Mouse (Mus musculus): Measurements from ENCODE around the gene Mpg.
A peak's percentile ranks its signal among the peaks of the same experiment; 100 is the strongest.
"Not testable (repeated sequence)": the region's sequence is repeated elsewhere in the genome, so short reads cannot be mapped to it uniquely, and the experiment has no call there.

The Mpg gene

DNA sequence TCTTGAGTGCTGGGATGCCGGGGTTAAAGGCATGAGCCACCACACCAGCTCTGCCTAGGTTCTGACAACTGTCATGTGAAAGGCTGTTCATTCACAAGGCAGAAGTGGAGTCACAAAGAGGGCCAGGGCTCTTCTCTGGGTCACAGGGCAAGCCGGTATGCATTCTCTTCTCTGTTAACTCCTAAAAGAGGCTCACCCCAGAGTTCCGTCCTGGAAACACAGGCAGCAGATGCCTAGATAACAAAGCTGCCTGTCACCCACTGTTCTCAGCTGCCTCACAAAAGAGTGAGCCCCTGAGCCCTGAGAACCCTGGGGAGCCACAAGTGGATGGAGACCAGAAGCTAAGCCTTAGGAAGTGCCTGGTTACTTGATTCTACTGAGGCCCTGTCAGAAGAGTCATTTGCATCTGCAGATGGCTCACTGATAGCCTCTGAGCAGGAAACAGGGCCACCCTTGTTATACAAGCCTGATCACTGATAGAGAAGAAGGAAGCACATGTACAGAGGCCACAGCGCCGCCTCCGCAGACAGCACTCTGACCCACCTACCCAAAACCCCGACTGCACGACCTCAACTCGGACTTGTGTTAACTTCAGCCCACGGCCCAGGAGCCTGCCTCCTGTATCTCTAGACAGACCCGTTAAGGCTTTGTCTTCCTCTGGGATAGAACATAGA is 30.3 kb upstream of the Mpg start:
- peak; percentile 40 for DNase-seq (ENCODE audit: low read depth, low spot score)
- Histone ChIP-seq H3K36me3 (ENCODE audit: control insufficient read depth, insufficient read depth, low read length, poor library complexity, severe bottlenecking) (no peaks in the 10 kb centered on the region), H3K27me3 (ENCODE audit: control insufficient read depth, insufficient read depth, low read length, poor library complexity, severe bottlenecking) (no peaks in the 10 kb centered on the region)

DNA sequence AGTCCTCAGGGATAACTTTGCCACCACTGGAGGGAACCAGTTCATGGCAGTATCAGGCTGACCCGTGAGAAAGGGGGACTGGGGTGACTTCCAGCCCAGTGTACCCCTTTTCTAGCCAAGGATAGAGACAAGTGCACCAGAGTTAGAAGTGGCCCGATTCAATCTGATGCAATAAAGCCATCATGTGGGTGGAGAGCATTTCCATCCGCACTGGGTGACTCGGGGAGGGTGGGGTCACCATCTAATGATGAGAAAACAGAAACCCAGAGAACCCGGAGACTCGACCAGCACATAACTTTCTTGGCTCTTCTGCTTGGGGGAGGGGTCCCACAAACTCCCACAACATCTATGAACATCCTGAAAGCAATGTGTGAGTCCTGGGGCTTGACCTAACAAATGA is 29.6 kb upstream of the Mpg start:
- Histone ChIP-seq H3K36me3 (ENCODE audit: control insufficient read depth, insufficient read depth, low read length, poor library complexity, severe bottlenecking) (no peaks in the 10 kb centered on the region), H3K27me3 (ENCODE audit: control insufficient read depth, insufficient read depth, low read length, poor library complexity, severe bottlenecking) (no peaks in the 10 kb centered on the region)
- DNase-seq (ENCODE audit: low read depth, low spot score) = no peak

DNA sequence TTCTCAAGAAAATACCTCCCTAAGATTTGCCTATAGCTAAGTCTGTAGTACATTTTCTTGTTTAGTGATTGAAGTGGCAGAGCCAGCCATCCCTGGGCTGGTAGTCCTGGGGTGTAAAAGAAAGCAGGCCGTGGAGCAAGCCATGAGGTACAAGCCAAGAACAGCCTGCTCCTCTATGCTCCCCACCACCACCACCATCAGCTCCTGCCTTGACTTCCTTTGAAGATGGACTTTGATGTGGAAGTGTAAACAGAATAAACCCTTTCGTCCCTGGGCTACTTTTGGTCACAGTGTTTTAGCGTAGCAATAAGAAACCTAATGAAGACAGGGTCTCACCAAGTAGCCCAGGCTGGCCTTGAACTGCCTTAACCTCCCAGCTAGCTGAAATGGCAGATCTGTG is 28.5 kb upstream of the Mpg start:
- Histone ChIP-seq H3K27me3 (ENCODE audit: control insufficient read depth, insufficient read depth, low read length, poor library complexity, severe bottlenecking) (no peaks in the 10 kb centered on the region), H3K36me3 (ENCODE audit: control insufficient read depth, insufficient read depth, low read length, poor library complexity, severe bottlenecking) (no peaks in the 10 kb centered on the region)
- DNase-seq (ENCODE audit: low read depth, low spot score) = no peak

DNA sequence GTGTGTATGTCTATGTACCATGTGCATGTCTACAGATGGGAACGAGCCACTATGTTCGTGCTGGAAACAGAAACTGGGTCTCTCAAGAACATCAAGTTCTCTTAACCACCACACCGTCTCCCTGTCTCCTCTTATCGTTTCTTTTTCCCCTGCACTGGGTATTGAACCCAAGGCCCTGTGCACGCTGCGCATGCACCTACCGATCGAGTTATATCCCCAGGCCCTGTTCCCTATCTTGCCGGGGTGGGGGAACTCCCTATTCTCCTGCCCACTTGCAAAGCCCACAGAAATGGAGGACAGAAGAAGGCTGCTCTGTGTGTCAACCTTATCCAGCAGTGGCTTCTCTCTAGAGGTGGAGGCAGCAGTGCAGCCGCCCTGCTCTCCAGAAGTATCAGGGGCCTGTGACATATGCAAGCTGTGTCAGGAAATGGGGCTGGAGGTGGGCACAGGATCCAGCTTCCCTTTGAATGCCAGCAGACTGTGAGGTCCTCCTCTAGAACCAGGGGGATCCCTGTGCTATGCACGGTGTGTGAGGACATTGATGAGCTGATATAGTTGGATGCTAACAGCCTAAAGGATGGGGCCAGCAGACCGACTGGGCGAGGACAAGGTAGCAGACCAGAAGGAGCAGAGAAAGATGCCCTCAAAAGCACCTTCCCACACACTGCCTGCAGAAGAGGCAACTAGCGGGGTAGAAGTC is 27.9 kb upstream of the Mpg start:
- H3K36me3 ChIP-seq (ENCODE audit: control insufficient read depth, insufficient read depth, low read length, poor library complexity, severe bottlenecking) = no peaks in the 10 kb centered on the region
- no peaks in the 10 kb centered on the region for H3K27me3 ChIP-seq (ENCODE audit: control insufficient read depth, insufficient read depth, low read length, poor library complexity, severe bottlenecking)
- no peak for DNase-seq (ENCODE audit: low read depth, low spot score)

DNA sequence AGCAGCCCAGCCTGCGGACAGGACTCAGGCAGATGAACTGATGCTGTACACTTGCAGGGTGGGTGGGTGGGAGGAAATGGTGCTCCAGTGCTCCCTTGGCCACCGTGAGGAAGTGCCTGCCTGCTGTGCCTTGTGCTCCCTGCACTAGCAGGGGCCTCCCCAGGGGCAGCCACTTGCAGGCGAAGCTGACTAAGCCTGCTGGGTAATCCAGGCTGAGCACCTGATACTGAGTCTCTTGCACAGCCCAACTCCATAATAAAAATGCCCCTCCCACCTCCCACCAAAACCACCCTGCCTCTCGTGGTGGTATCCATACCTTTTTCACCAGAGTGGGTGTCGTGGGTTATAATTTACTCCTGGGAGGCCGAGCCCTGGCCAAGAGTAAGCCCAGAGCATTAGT is 27.1 kb upstream of the Mpg start:
- Histone ChIP-seq H3K36me3 (ENCODE audit: control insufficient read depth, insufficient read depth, low read length, poor library complexity, severe bottlenecking) (no peaks in the 10 kb centered on the region), H3K27me3 (ENCODE audit: control insufficient read depth, insufficient read depth, low read length, poor library complexity, severe bottlenecking) (no peaks in the 10 kb centered on the region)
- DNase-seq (ENCODE audit: low read depth, low spot score) = no peak

DNA sequence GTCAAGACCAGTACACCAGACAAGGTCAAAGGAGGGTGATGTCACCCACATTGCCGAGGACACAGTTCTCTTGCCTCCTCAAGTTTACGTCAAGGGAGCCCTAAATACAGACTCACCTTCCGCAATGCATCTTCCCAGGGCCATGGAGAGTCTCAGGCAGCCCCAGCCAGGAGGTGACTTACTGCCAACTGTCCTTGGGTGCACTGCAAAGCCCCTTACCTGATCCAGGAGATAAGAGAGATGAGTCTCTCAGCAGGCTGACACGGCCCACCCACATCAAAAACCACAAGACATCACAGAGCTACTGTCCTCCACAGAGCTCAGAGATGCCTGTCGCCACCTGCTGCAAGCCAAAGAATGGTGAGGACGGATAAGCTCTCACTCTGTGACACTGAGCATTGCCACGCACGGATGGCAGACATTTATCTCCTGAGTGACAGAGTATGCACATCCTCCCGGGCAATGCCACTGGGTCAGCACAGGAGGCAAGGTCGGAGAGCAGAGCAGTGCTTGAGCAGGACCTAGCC is 26.2 kb upstream of the Mpg start, which contains the start of gene Il9r:
TSS of gene Il9r (minus strand) at position 205 of the 527 bp plus-strand sequence.
- H3K27me3 ChIP-seq (ENCODE audit: control insufficient read depth, insufficient read depth, low read length, poor library complexity, severe bottlenecking) = no peaks in the 10 kb centered on the region
- DNase-seq (ENCODE audit: low read depth, low spot score) = peak; percentile 33

DNA sequence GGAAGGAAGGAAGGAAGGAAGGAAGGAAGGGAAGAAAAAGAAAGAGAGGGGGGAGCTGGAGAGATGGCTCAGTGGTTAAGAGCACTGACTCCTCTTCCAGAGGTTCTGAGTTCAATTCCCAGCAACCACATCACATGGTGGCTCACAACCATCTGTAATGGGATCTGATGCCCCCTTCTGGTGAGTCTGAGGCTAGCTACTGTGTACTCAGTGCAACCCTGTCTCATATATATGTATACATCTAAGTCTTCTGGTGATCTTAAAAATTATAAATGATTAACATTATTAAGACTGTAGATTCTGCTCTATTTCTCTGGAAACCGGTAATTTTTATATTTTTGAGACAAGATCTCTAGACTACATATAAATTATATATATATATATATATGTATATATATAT is 25.3 kb upstream of the Mpg start:
- peak; percentile 31 for DNase-seq (ENCODE audit: low read depth, low spot score)
- not testable (repeated sequence) for H3K36me3 ChIP-seq (ENCODE audit: control insufficient read depth, insufficient read depth, low read length, poor library complexity, severe bottlenecking); H3K27me3 ChIP-seq (ENCODE audit: control insufficient read depth, insufficient read depth, low read length, poor library complexity, severe bottlenecking)

More for the DNA sequence above, 26.2 kb upstream of the Mpg start, which contains the start of gene Il9r:
- H3K36me3 ChIP-seq (ENCODE audit: control insufficient read depth, insufficient read depth, low read length, poor library complexity, severe bottlenecking) = no peaks in the 10 kb centered on the region

DNA sequence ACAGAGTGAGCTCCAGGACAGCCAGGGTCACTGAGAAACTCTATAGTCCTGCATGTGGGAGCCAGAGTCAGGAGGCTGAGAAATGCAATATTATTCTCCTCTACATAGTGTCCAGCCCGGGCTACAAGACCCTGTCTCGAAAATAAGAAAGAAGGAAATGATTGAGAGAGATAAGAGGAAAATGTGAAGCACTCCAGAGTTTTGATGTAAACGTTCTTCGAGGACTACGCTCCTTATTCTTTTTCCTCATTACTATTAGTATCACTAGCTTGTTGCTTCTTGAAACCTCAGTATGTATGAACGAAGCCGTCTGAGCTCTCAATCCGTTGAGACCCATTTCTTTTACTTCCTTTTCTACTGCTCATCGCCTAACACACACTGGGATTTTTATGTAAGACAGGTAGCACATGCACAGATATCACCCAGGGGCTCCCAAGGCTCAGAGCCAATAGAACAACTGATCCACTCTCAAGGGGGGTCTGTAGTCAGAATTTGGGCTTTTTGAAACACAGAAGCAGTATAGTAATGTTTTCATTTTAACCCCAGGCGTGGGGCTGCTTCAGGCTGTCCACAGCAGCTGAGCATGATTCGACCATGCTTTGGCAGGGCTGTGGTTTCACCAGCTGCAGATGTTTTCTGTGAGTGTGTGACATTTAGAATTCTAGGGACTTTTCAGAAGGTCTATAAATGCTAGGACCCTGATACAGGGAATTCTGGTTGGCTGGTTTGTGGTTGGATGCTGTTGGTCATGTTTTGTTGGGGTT is 24.2 kb upstream of the Mpg start:
- H3K27me3 ChIP-seq (ENCODE audit: control insufficient read depth, insufficient read depth, low read length, poor library complexity, severe bottlenecking) = no peaks in the 10 kb centered on the region
- H3K36me3 ChIP-seq (ENCODE audit: control insufficient read depth, insufficient read depth, low read length, poor library complexity, severe bottlenecking) = no peaks in the 10 kb centered on the region
- peak; percentile 27 for DNase-seq (ENCODE audit: low read depth, low spot score)

DNA sequence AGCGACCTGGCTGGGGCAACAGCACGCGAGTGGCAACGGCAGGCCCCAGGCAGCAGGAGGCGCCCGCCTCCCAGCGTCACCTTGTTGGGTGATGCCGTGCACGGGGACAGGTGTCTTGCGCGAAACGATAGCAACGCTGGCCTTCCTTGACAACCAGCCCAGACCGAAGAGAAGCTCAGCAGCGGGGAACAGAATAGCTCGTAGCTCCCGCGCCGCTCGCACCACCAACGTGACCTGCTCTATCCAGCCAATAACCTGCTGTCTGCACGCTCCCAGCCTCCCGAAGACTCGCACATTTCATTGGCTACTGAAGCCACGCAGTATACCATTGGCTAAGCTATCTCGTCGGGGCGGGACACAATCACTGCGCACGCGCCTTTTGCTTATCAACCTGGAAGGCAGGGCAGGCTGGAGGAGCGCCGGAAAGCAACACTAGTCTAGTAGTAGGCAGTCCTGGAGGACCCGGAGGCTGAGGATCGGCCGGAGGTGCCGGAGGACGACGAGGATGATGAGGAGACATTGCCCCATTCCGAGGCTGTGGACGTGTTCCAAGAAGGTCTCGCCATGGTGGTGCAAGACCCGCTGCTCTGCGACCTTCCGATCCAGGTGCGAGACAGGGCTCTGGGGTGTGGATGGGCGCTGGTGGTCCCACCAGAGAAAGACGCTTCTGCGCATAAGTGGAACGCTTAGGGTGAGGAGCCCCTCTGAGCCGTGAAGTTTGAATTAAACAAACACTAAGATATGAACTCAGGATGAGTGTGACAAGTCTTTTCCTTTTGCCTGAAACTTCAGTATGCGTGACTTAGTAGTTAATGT is 21.0 kb upstream of the Mpg start, which contains the start of gene Snrnp25:
TSS of gene Snrnp25 (plus strand) at position 358 of the 816 bp plus-strand sequence.
- DNase-seq (ENCODE audit: low read depth, low spot score) = peak; percentile 98
- Histone ChIP-seq H3K36me3 (ENCODE audit: control insufficient read depth, insufficient read depth, low read length, poor library complexity, severe bottlenecking) (peaks cover 2% of the 10 kb centered on the region; the same call in 1 of the 2 replicates), H3K27me3 (ENCODE audit: control insufficient read depth, insufficient read depth, low read length, poor library complexity, severe bottlenecking) (no peaks in the 10 kb centered on the region)

DNA sequence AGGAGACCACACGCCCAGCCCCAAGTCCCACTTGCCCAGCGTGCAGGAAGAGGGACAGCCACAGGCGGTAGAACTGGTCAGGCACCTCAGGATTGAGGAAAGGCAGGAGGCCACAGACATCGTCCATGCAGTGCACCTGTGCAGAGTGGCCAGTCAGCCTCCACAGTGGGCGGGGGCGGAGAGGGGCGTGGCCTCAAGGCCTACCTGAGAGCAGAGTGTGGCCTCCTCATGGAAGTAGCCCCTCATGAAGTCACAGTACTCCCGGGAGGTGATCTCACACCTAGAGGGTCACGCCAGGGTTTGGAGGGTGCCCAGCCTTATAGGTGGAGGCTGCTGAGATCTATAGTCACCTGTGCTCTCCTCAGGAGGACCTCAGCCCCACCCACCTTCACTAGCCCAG is 15.7 kb upstream of the Mpg start:
- Histone ChIP-seq H3K27me3 (ENCODE audit: control insufficient read depth, insufficient read depth, low read length, poor library complexity, severe bottlenecking) (no peaks in the 10 kb centered on the region), H3K36me3 (ENCODE audit: control insufficient read depth, insufficient read depth, low read length, poor library complexity, severe bottlenecking) (peaks cover 2% of the 10 kb centered on the region; the same call in 1 of the 2 replicates)
- no peak for DNase-seq (ENCODE audit: low read depth, low spot score)

DNA sequence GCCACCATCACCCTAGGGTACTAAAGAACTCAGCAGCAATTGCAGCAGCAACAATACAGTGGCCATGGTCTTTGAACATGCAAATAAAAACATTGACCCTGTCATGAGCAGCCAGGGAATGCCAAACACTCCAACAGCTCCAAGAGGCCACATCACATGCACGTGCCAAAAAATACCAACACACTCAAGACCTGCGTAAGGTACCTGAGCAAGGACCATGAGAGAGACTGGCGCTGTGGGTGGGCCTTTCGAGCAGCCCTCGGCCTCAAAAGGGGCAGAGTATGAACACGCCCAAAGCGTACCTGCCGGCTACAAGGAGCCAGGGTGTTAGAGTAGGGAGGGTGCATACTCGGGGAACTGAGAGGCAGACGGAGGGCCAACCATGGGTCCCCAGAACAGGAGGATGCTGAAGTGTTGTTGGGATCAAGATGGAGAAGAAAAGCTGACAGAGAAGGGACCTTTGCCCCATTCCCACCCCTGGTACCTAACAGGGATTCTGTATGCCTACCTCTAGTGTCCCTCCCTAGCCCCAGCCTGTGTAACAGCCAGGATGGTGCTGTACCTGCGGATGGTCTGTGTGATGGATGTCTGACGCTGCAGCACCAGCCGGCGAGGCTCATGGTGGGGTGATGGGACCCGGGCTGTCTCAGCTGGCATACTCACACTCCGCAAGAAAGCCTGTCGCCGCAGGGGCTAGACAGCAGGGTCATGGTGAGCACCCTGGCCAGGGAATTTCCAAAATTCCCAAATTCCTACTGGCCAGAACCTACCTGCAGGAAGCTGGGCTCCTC is 10.7 kb upstream of the Mpg start:
- DNase-seq (ENCODE audit: low read depth, low spot score) = no peak

DNA sequence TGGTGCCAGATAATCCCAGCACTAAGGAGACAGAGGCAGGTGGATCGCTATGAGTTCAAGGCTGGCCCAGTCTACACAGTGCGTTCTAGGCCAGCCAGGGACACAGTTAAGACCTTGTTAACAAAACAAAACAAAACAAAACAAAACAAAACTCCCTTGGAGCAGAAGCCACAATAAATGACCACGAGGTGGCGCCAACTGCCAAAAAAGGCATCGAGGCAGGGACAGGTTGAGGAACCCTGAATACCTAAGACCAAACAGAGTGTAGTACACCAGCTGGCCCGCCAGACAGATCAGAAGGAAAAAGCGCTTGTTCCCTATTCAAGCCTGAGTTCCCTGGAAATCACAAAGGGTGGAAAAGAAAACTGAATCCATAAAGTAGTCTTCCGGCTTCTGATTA is 9.5 kb upstream of the Mpg start:
- DNase-seq (ENCODE audit: low read depth, low spot score) = peak; percentile 90
- Histone ChIP-seq H3K27me3 (ENCODE audit: control insufficient read depth, insufficient read depth, low read length, poor library complexity, severe bottlenecking) (no peaks in the 10 kb centered on the region), H3K36me3 (ENCODE audit: control insufficient read depth, insufficient read depth, low read length, poor library complexity, severe bottlenecking) (no peaks in the 10 kb centered on the region)

More for the DNA sequence above, 10.7 kb upstream of the Mpg start:
- no peaks in the 10 kb centered on the region for H3K27me3 ChIP-seq (ENCODE audit: control insufficient read depth, insufficient read depth, low read length, poor library complexity, severe bottlenecking)
- H3K36me3 ChIP-seq (ENCODE audit: control insufficient read depth, insufficient read depth, low read length, poor library complexity, severe bottlenecking) = no peaks in the 10 kb centered on the region

DNA sequence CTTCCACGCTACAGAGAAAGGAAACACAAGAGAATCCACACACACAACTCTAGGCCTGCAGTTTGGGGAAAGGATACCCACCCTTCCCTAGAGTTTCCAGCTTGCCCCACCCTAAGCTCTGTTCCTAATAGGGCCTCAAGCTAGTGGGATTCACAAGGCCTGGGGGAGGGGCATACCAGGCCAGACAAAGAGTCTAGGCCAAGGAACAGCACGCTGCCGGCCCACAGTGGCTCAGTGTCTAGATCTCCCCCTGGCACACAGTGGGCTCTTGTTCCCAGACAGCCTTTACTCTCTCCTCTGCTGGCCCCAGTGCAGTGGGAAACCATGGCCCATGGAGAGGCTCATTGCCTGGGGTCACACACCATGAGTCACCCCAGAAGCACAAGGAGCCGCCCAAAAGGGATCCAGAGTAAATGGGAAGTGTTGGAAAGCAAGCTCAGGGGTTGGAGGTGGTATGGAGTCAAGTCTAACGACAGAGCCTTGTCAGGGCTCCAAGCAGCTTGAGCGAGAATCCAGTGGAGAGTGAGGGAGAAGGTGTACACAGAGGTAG is 7.7 kb upstream of the Mpg start:
- Histone ChIP-seq H3K36me3 (ENCODE audit: control insufficient read depth, insufficient read depth, low read length, poor library complexity, severe bottlenecking) (no peaks in the 10 kb centered on the region), H3K27me3 (ENCODE audit: control insufficient read depth, insufficient read depth, low read length, poor library complexity, severe bottlenecking) (no peaks in the 10 kb centered on the region)
- no peak for DNase-seq (ENCODE audit: low read depth, low spot score)
